Mouse (Mus musculus) cerebellum, postnatal 25 days (tissue): ENCODE results near the gene Hoxa13.

Experiments
- DNase-seq, 2 experiments: peaks; one replicate each; pipeline ENCODE4 v3.0.0; 2021; ENCODE audit warnings: mixed read lengths in 2 of 2

Gene Hoxa13

GRCm38 (mm10) chr6:52234428-52235140 is 26.1 kb downstream of the Hoxa13 start:
- no peak for DNase-seq

- DNase-seq = no peak
Observed at GRCm38 (mm10) chr6:52233546-52234427, 26.9 kb downstream of the Hoxa13 start.

DNA sequence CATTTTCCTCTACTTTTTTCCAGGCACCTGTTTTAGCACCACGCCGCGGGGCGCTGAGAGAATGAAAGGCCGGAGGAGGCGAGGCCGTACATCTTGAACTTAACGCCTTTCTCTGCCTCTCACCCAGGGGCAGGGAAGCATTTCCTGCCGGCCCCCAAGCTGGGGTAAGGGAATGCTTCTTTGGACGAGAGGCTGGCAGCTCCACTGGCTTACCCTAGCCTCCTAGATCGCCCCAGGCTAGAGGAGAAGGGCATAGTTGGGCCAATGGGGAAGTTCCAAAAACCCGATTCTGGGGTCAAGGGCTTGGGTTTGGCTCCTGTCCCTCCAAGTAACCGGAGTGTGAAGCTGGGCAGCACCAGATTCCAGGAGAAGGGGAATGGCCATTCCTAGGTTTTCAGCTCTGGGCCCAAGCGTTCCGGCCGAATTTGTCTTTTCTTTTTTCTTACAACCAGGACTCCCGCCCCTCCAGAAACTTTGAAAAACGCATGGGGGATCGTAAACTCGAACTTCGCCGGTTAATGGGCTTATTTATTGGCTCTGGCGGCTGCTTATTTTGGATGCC is 27.6 kb downstream of the Hoxa13 start:
- no peak for DNase-seq

- DNase-seq = no peak
Observed at GRCm38 (mm10) chr6:52232568-52232965, 28.1 kb downstream of the Hoxa13 start.

- no peak for DNase-seq
Observed at GRCm38 (mm10) chr6:52231885-52232567, 28.7 kb downstream of the Hoxa13 start.

GRCm38 (mm10) chr6:52230516-52231165 is 30.0 kb downstream of the Hoxa13 start, which contains the start of gene Hoxa9:
Gene Hoxa9 (minus strand): TSS chr6:52231089.
- no peak for DNase-seq

- no peak for DNase-seq
Observed at GRCm38 (mm10) chr6:52229558-52230416, 30.9 kb downstream of the Hoxa13 start.

DNA sequence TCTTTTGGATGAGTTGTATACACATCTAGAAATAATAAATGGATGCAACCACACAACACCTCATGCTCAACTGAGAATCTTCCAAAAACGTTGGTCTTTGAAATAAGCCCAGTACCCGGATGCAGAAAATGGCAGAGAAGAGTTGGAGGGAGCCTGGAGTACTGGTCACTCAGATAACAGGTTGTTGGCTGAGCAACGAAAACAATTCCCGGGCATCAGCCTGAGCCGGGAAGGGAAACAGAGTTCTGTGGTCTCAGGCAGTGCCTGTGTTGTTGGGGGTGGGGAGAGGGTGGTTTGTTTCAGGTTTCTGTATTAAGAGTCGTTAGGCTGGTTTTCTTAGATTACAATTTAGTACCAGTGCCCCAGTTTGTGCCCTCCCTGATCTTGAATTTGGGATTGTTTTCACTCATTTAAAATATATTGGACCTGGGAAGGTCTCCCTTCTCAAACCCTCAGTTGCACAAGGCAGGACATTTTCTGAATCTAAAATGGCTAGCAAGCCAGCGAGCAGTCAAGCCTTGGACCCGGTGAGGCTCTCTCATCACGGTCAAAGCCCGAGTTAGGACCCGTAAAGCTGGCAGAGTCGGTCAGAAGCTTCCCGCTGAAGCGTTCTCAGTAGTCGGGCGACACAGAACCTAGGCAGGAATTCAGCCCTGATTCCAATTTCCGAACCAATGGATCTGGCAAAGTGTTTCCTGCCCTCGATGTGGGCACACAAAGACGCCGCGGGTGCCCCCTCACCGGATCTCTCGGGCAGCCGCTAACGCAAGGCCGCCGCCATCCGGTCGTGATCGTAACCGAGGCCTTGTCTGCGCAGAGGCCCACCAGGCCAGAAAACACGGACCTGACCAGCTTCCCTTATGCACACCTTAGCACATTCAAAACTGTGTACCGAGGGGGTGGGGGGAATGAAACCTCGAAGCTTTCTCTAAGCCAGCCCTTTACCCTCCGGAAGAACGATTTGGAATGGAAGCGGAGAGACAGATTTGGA is 31.9 kb downstream of the Hoxa13 start:
- no peak for DNase-seq

DNA sequence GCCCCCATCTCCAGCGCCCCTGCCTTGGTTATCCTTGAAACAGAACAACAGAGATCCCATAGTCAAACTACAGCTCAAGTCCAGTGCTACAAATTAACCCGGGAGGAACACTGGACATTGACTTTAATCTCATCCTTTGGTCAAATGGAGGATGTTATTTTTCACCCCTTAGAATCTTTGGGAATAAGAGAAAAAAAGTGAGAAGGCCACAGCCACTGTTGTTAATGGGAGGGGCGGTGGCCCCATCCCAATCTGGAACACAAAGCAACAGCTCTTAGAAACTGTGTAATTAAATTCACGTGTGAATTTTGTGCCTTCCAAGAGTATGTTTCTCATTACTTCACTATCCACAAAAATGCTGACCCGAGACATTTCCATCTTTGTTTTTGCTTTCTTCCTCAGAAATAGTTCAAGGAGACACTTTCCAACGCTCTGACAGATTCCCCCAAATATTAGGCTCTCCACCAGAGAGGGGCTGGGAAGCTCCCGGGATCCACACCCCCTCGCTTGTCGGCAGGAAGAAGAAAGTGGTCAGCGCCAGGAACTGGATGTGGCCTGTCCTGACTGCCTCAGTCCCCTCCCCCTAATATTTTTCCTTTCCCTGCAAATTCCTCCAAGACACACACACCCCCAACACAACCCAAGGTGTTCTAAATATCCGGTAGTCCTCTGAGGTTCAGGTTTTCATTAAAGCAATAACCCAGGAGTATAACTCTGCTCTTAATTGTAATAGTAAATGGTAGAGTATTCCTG is 33.0 kb downstream of the Hoxa13 start:
- DNase-seq = no peak

GRCm38 (mm10) chr6:52226569-52227257 is 34.0 kb downstream of the Hoxa13 start:
- DNase-seq = no peak

- DNase-seq = no peak
Observed at GRCm38 (mm10) chr6:52225612-52226568, 34.8 kb downstream of the Hoxa13 start.

DNA sequence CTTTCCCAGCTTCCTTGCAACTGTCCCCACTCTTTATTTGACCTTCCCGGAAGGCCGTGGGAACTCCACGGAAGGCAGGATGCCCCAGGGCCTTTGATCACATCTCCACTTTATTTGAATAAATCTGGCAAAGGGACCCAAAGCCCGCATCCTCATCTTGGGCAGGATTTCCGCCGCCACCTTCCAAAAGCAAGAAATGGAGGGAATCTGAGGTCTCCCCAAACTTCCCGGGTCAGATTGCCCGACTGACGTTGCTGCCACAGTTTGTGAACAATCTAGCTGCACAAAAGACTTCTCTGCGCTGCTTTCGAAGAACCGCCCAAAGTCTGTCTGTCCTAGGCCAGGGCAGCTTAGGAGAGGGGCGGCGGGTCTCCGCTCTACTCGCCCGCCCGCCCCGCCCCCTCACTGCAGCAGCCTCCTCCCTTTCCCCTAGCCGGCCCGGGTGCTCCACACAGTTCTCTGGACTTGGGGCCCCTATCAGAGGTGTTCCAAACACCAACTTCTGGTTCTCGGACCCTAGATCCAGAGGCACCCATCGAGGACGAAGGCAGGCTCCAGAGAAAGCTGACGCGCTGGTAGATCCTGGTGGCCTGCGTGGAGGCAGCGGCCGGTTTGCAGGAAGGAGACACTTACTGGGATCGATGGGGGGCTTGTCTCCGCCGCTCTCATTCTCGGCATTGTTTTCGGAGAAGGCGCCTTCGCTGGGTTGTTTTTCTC is 35.6 kb downstream of the Hoxa13 start:
- DNase-seq = no peak

- DNase-seq = no peak
Observed at GRCm38 (mm10) chr6:52223939-52224760, 36.5 kb downstream of the Hoxa13 start.

GRCm38 (mm10) chr6:52222729-52223128 is 38.0 kb downstream of the Hoxa13 start:
- no peak for DNase-seq

DNA sequence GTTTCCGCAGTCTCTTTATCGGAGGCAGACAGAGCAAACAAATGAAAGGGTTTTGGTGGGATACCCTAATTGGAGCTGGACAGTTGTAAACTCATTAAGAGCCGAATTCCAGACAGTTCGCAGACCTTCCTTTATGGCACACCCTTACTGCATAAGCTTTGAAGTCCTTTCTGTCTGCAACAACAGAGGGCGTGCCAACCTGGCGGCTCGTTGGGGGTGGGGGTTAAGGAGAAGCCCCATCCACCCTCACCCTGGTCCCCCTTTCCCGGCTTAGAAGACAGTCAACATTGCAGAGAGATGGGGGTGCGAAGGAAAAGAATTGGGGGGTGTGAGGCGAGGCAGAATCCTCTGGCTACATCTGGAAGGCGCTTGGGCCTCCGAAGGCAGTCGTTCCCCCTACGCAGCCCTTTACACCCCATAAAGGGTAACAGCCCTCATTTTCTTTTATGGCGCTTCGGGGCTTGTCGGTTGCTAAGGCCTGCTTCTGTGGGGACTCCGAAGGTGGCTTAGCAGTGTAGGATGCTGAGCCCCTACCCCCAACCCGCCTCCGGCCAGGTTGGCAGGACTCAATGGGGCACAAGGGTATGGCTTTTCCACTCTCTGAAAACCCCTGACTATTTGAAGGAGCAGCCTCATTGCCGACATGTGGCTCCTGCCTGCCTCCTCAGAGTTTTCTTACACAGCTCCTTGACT is 38.5 kb downstream of the Hoxa13 start:
- DNase-seq = no peak
